Mouse (Mus musculus) brain, embryonic 14.5 days (tissue): Measurements from ENCODE around the gene Vgf.

Experiments used
- CTCF ChIP-seq: fragments of 200-500 bp; IDR thresholded peaks from 2 replicates; pipeline ENCODE4 v1.5.1; 2012; ENCODE audit warnings: inconsistent platforms, mild to moderate bottlenecking, moderate library complexity, borderline replicate concordance; ENCODE audit not compliant: insufficient read depth, insufficient read length; ENCODE audit errors: extremely low read depth
- POLR2A ChIP-seq: fragments of 200-500 bp; IDR thresholded peaks from 2 replicates; pipeline ENCODE4 v1.6.1; 2012; ENCODE audit warnings: mild to moderate bottlenecking, inconsistent platforms, borderline replicate concordance; ENCODE audit not compliant: poor library complexity, insufficient read depth, insufficient read length, severe bottlenecking; ENCODE audit errors: extremely low read depth

DNA sequence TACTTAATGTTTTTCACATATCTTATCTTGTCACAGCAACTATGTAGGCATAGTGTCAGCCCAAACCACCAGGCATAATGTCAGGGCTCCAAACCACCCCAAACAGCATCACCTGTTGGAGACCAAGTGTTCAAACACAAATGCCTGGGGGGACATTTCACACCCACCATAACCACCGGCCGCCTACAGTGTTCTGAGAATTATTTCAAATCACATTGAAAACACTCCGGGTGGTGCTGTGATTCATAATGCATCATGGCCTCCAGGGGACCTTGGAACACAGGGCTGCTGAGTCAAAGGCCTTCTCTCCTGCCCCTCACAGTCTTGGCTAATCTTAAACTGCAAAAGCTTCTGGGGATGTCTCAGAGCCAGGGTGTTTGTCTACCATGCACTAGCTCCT, 10.3 kb upstream of the Vgf start:
- TF ChIP-seq POLR2A (no peak), CTCF (no peak)
